Mouse (Mus musculus) hindbrain, embryonic 15.5 days (tissue): ENCODE measurements around the gene Adig. TPM values are rescaled to one million over a fixed set of nuclear protein-coding genes. Genes with fewer than 3 reads are reported as not detected.

Source experiments
- ATAC-seq: fragments of 200-750 bp; cut with Nextera tagmentation; 2 replicates; pipeline ENCODE4 v1.8.0; 2017; ENCODE audit warnings: low read depth, moderate number of reproducible peaks, moderate TSS enrichment; ENCODE audit not compliant: low FRiP score
- H3K27ac ChIP-seq: fragments of 300-500 bp; sonication (generic); replicated peaks from 2 replicates; pipeline ENCODE4 v1.5.1; 2015; ENCODE audit warnings: mild to moderate bottlenecking, inconsistent platforms
- H3K27me3 ChIP-seq: fragments of 300-500 bp; sonication (generic); 2 replicates; pipeline ENCODE4 v1.6.1; 2015; ENCODE audit warnings: control low read depth, inconsistent platforms
- H3K36me3 ChIP-seq: fragments of 300-500 bp; sonication (generic); 2 replicates; pipeline ENCODE4 v1.6.1; 2015; ENCODE audit warnings: control low read depth, inconsistent platforms
- H3K4me1 ChIP-seq: fragments of 300-500 bp; sonication (generic); replicated peaks from 2 replicates; pipeline ENCODE4 v1.6.1; 2015; ENCODE audit warnings: control low read depth, inconsistent platforms
- H3K4me2 ChIP-seq: fragments of 300-500 bp; sonication (generic); 2 replicates; pipeline ENCODE4 v1.6.1; 2015; ENCODE audit warnings: moderate library complexity, mild to moderate bottlenecking, inconsistent platforms
- H3K4me3 ChIP-seq: fragments of 300-500 bp; sonication (generic); 2 replicates; pipeline ENCODE4 v1.5.1; 2015; ENCODE audit warnings: mild to moderate bottlenecking, inconsistent platforms
- H3K9ac ChIP-seq: fragments of 300-500 bp; sonication (generic); 2 replicates; pipeline ENCODE4 v1.6.1; 2015; ENCODE audit warnings: inconsistent platforms
- H3K9me3 ChIP-seq: fragments of 300-500 bp; sonication (generic); 2 replicates; pipeline ENCODE4 v1.6.1; 2016; ENCODE audit warnings: control low read depth, inconsistent platforms
- WGBS: fragments of 180-500 bp; shearing (Covaris S2); methylation state at CpG from one replicate; pipeline ENCODE4 v1.1.7; 2015; 5-methylcytosine and 5-hydroxymethylcytosine counted together
- polyA plus RNA-seq: library from polyadenylated mRNA; unstranded; fragments of >200 nt; fragmentation: Nextera tagmentation; extraction: Ambion mirVana; gene quantifications from 2 replicates; pipeline ENCODE4 v1.2.1, GENCODE M21; 2015

The Adig gene
- polyA plus RNA-seq, 1 experiment from 2014 or later = not detected

DNA sequence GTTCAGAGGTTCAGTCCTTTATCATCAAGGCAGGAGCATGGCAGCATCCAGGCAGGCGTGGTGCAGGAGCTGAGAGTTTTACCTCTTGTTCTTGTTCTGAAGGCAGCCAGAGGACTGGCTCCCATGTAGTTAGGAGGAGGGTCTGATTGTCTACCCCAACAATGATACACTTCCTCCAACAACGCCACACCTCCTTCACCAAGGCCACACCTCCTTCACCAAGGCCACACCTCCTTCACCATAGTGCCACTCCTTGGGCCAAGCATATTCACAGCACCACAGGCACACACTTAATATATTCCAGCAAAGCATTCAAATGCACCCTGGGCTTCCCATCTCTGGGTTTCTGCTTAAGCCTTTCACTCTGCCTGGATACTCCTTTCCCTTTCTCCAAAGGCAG is 42.9 kb downstream of the Adig start:
- 69% methylated on average over 2 of the region's 2 CpGs for WGBS
- H3K4me2 ChIP-seq = no peak overlapping the region
- H3K27ac ChIP-seq = no peak overlapping the region
- H3K4me1 ChIP-seq = peaks cover 7% of the 10 kb centered on the region; the same call in 1 of the 2 replicates
- H3K27me3 ChIP-seq = 0 out of 2 replicates have a peak, but pooled peaks cover 2% of the 10 kb centered on the region
- no peak for ATAC-seq
- no peaks in the 10 kb centered on the region for H3K9me3 ChIP-seq
- no peak overlapping the region for H3K9ac ChIP-seq
- H3K4me3 ChIP-seq = no peak overlapping the region
- no peaks in the 10 kb centered on the region for H3K36me3 ChIP-seq

DNA sequence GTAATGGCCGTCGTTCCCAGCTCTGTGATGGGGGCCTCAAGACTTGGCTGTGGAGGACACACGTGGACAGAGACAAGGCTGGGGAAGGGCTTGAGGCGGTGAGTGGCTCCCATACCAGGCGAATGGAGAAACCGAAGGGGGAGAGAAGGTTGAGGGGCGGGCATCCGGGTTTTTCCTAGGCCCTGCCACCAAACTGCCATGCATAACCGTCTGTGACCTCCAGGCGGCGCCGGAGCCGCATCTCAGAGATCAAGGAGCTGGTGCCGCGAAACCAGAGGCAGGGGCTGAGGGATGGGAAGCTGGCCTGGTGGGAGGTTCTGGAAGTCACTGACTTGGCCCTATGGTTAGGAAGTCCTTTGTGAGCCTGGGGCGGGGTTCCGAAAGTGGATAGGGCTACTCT is 44.3 kb downstream of the Adig start:
- no peak overlapping the region for H3K27ac ChIP-seq
- 2% methylated on average over 17 of the region's 17 CpGs for WGBS
- peak overlapping the region; percentile 15; the same call in 1 of the 2 replicates for H3K9ac ChIP-seq
- H3K4me1 ChIP-seq = peaks cover 7% of the 10 kb centered on the region; the same call in 1 of the 2 replicates
- peak overlapping the region; percentile 35 for H3K4me2 ChIP-seq
- no peaks in the 10 kb centered on the region for H3K9me3 ChIP-seq
- peaks cover 8% of the 10 kb centered on the region for H3K27me3 ChIP-seq
- no peaks in the 10 kb centered on the region for H3K36me3 ChIP-seq
- ATAC-seq = peak; percentile 62
- no peak overlapping the region for H3K4me3 ChIP-seq

GRCm38 (mm10) chr2:158550067-158550466 is 47.7 kb downstream of the Adig start:
- H3K4me1 ChIP-seq = peaks cover 19% of the 10 kb centered on the region; the same call in 1 of the 2 replicates
- WGBS = 2% methylated on average over 3 of the region's 3 CpGs
- H3K4me3 ChIP-seq = no peak overlapping the region
- H3K36me3 ChIP-seq = no peaks in the 10 kb centered on the region
- H3K4me2 ChIP-seq = no peak overlapping the region
- H3K27me3 ChIP-seq = peaks cover 25% of the 10 kb centered on the region
- H3K9me3 ChIP-seq = no peaks in the 10 kb centered on the region
- ATAC-seq = peak; percentile 66; the same call in 1 of the 2 replicates
- no peak overlapping the region for H3K27ac ChIP-seq
- H3K9ac ChIP-seq = no peak overlapping the region

- H3K27me3 ChIP-seq = peaks cover 23% of the 10 kb centered on the region
- H3K36me3 ChIP-seq = no peaks in the 10 kb centered on the region
- H3K9ac ChIP-seq = no peak overlapping the region
- H3K9me3 ChIP-seq = no peaks in the 10 kb centered on the region
- H3K27ac ChIP-seq = no peak overlapping the region
- H3K4me3 ChIP-seq = no peak overlapping the region
- ATAC-seq = no peak
- 30% methylated on average over 10 of the region's 10 CpGs for WGBS
- H3K4me2 ChIP-seq = no peak overlapping the region
- H3K4me1 ChIP-seq = peaks cover 30% of the 10 kb centered on the region
Measured at GRCm38 (mm10) chr2:158554366-158554765, 52.0 kb downstream of the Adig start.

DNA sequence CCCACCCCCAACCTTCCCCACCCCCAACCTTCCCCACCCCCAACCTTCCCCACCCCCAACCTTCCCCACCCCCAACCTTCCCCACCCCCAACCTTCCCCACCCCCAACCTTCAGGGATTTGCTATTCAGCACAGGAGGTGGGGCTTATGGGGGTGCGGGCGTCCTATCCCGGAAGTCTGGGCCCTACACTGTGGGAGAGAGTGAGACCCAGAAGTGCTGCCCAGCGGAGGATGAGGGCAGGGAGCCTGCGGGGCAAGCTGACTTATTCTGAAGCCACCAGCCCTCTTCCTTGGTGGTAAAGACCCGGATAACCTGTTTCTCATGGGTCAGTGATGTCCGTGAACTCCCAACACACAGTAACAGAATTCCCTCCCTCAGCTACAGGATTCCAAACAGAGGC is 52.8 kb downstream of the Adig start:
- H3K9ac ChIP-seq = no peak overlapping the region
- no peak overlapping the region for H3K27ac ChIP-seq
- H3K4me1 ChIP-seq = peaks cover 39% of the 10 kb centered on the region
- H3K36me3 ChIP-seq = no peaks in the 10 kb centered on the region
- H3K4me2 ChIP-seq = peak overlapping the region; percentile 58; the same call in 1 of the 2 replicates
- 0 out of 2 replicates have a peak overlapping the region, but pooled peaks have one; percentile 36 for H3K4me3 ChIP-seq
- H3K27me3 ChIP-seq = peaks cover 23% of the 10 kb centered on the region
- ATAC-seq = no peak
- 4% methylated on average over 7 of the region's 7 CpGs for WGBS
- no peaks in the 10 kb centered on the region for H3K9me3 ChIP-seq

DNA sequence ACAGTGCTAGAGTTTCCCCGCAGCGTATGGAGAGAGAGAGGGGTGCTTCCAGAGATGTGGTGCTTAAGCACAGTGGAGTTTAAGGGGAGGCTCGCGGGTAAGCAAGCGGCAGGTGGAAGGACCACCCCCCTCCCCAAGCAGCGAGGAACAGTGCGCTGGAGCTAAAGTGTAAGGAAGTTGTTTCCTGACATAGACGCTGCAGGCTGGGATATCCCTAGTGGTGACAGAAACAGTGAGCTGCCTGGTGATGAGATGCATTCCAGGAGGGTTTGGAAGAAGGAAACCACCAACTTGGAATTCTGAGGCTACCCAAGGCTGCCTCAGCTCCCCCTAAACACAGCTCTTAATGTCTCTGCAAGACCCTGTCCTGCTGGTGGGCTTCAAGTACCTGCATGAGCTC is 53.4 kb downstream of the Adig start:
- Histone ChIP-seq H3K4me3 (peak overlapping the region; percentile 36), H3K27me3 (peaks cover 23% of the 10 kb centered on the region), H3K27ac (peak overlapping the region; percentile 59; the same call in 1 of the 2 replicates), H3K4me2 (peak overlapping the region; percentile 58), H3K36me3 (no peaks in the 10 kb centered on the region), H3K9me3 (no peaks in the 10 kb centered on the region), H3K9ac (no peak overlapping the region), H3K4me1 (peaks cover 44% of the 10 kb centered on the region)
- under 1% methylated on average over 8 of the region's 8 CpGs for WGBS
- ATAC-seq = peak; percentile 19; the same call in 1 of the 2 replicates

- 2% methylated on average over 20 of the region's 20 CpGs for WGBS
- Histone ChIP-seq H3K27ac (peak overlapping the region; percentile 59; the same call in 1 of the 2 replicates), H3K4me1 (peaks cover 48% of the 10 kb centered on the region), H3K36me3 (no peaks in the 10 kb centered on the region), H3K4me3 (peak overlapping the region; percentile 36), H3K27me3 (peaks cover 23% of the 10 kb centered on the region), H3K9ac (no peak overlapping the region), H3K4me2 (peak overlapping the region; percentile 58), H3K9me3 (no peaks in the 10 kb centered on the region)
- peak; percentile 25; the same call in 1 of the 2 replicates for ATAC-seq
Measured at GRCm38 (mm10) chr2:158556225-158556624, 53.8 kb downstream of the Adig start.

GRCm38 (mm10) chr2:158556750-158557149 is 54.3 kb downstream of the Adig start:
- Histone ChIP-seq H3K9me3 (no peaks in the 10 kb centered on the region), H3K4me1 (peaks cover 54% of the 10 kb centered on the region), H3K27me3 (peaks cover 18% of the 10 kb centered on the region), H3K9ac (no peak overlapping the region), H3K4me2 (peak overlapping the region; percentile 58), H3K4me3 (no peak overlapping the region), H3K36me3 (no peaks in the 10 kb centered on the region), H3K27ac (0 out of 2 replicates have a peak overlapping the region, but pooled peaks have one; percentile 59)
- WGBS = 3% methylated on average over 5 of the region's 5 CpGs
- ATAC-seq = no peak

Other genes starting within 250 kb of the Adig start
- not detected in 2 replicates for gene Bpi, start 244.5 kb upstream of the Adig start, polyA plus RNA-seq
- 5.4 and 6.8 TPM in 2 replicates for gene Lbp, start 196.1 kb upstream of the Adig start, polyA plus RNA-seq
- gene Snhg11, start 127.0 kb upstream of the Adig start, polyA plus RNA-seq = 721 and 898 TPM in 2 replicates
- gene Ralgapb, start 92.8 kb upstream of the Adig start, polyA plus RNA-seq = 25.1 and 26.3 TPM in 2 replicates
- gene Arhgap40, start 10.2 kb downstream of the Adig start, polyA plus RNA-seq = 0.88 and 0.93 TPM in 2 replicates
- gene Slc32a1, start 108.2 kb downstream of the Adig start, polyA plus RNA-seq = 11.6 and 13.2 TPM in 2 replicates
- 12.0 and 13.1 TPM in 2 replicates for gene Actr5, start 122.3 kb downstream of the Adig start, polyA plus RNA-seq
- gene Ppp1r16b, start 162.8 kb downstream of the Adig start, polyA plus RNA-seq = 22.1 and 23.4 TPM in 2 replicates